Mouse (Mus musculus) olfactory bulb, adult 2 months (tissue): ENCODE measurements at regions not wholly inside any gene's neighbourhood (a gene's known extent, or its start where the extent isn't known, plus 50 kb on each side); places are given as distances from the start of the nearest gene placed in this dataset.

ENCODE experiments used
- CTCF ChIP-seq: fragments of 200-500 bp; IDR thresholded peaks from 2 replicates; pipeline ENCODE4 v1.5.1; 2012; ENCODE audit warnings: low read depth, mild to moderate bottlenecking, low read length, moderate library complexity; ENCODE audit not compliant: insufficient read depth
- POLR2A ChIP-seq: fragments of 200-500 bp; IDR thresholded peaks from 2 replicates; pipeline ENCODE4 v1.6.1; 2012; ENCODE audit warnings: mild to moderate bottlenecking, low read depth, low read length, moderate library complexity; ENCODE audit not compliant: insufficient read depth

GRCm38 (mm10) chr1:42557301-42557700 lies 138.3 kb upstream of the Pou3f3 start:
- TF ChIP-seq POLR2A (no peak), CTCF (no peak)
